In the genomic region with DNA sequence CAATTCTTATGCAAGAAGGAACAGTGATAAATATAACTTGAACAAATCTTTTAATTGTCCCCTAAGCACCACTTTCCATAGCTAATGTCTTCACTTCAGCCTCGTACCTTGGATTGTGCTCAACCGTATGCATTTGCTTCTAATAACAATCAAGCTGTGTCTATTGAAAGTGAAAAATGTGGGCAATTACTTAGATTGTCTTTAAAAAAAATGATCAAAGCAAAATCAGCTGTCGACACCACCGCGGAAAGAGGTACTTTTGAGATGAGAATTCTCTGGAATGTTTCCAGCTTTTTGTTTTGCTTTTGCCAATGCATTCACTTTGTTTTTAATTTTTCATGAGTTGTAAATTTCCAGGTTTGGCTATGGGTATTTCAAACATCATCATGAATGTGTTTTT, we compare ENCODE assay signal across 26 mouse cellular contexts. TPM values are rescaled to one million over a fixed set of nuclear protein-coding genes. Genes with fewer than 3 reads are reported as not detected.
DNase-seq lines count a peak whose midpoint lies in the region; ATAC-seq lines count a peak whose summit lies in the region.
"Had no signal": no experiment of that assay in that cellular context is flagged by ENCODE, and none has a peak within 500 bp of the region (broad histone marks: within the 10 kb centered on the region; RNA-seq: fewer than 3 reads in every experiment).

No protein-coding gene starts in this region.

- no peak overlapping the region for H3K4me3 ChIP-seq in forebrain, embryonic 14.5 days (ENCODE audit: low read depth, low read length)
- H3K4me3 ChIP-seq in forebrain, embryonic 16.5 days (replicated peaks; ENCODE audit: low read length), result no peak overlapping the region
- H3K4me3 ChIP-seq: embryonic facial prominence, embryonic 12.5 days; embryonic facial prominence, embryonic 15.5 days; erythroblast, embryonic 14.5 days; forebrain, embryonic 10.5 days; forebrain, embryonic 12.5 days; forebrain, embryonic 15.5 days had no signal

- ATAC-seq in forebrain, embryonic 14.5 days, result no peak
- ATAC-seq in forebrain, embryonic 16.5 days, result no peak
- ATAC-seq: CD4-positive, CD25-positive, alpha-beta regulatory T cell, adult 4 months; forebrain, embryonic 15.5 days had no signal

- H3K27ac ChIP-seq in forebrain, embryonic 14.5 days (ENCODE audit: low read depth, low read length), result no peak overlapping the region
- no peak overlapping the region for H3K27ac ChIP-seq in forebrain, embryonic 16.5 days (ENCODE audit: low read length)
- H3K27ac ChIP-seq: embryonic facial prominence, embryonic 12.5 days; embryonic facial prominence, embryonic 15.5 days; forebrain, embryonic 10.5 days; forebrain, embryonic 12.5 days; forebrain, embryonic 15.5 days had no signal

- H3K4me2 ChIP-seq in forebrain, embryonic 14.5 days (ENCODE audit: low read length), result no peak overlapping the region
- no peak overlapping the region for H3K4me2 ChIP-seq in forebrain, embryonic 16.5 days (ENCODE audit: low read length)
- H3K4me2 ChIP-seq: embryonic facial prominence, embryonic 12.5 days; embryonic facial prominence, embryonic 15.5 days; forebrain, embryonic 12.5 days; forebrain, embryonic 15.5 days had no signal

- no peaks in the 10 kb centered on the region for H3K4me1 ChIP-seq in forebrain, embryonic 14.5 days (ENCODE audit: control insufficient read depth, insufficient read depth, low read length)
- H3K4me1 ChIP-seq in forebrain, embryonic 16.5 days (replicated peaks; ENCODE audit: control insufficient read depth, insufficient read depth, low read length), result no peaks in the 10 kb centered on the region
- H3K4me1 ChIP-seq: embryonic facial prominence, embryonic 12.5 days; embryonic facial prominence, embryonic 15.5 days; forebrain, embryonic 10.5 days; forebrain, embryonic 12.5 days; forebrain, embryonic 15.5 days had no signal

- WGBS in forebrain, embryonic 14.5 days, result 51% methylated on average over 5 of the region's 5 CpGs
- WGBS in forebrain, embryonic 16.5 days, result 27% methylated on average over 5 of the region's 5 CpGs

- DNase-seq in embryo, embryonic 11 days, result peak; percentile 4
- DNase-seq in embryo, embryonic 9.5 days (ENCODE audit: extremely low spot score), result no peak
- DNase-seq in forebrain, embryonic 14.5 days (ENCODE audit: low spot score), result peak; percentile 2
- DNase-seq in retina, embryonic 14.5 days (ENCODE audit: low spot score), result peak; percentile 60
- no peak for DNase-seq in left cerebral cortex, postnatal 25 days (ENCODE audit: low spot score in 2 of 2)
- no peak for DNase-seq in natural killer cell, adult 2 months (ENCODE audit: low spot score in 2 of 2)
- DNase-seq: adrenal gland, adult 2 months; adrenal gland, postnatal 10 days; adrenal gland, postnatal 25 days; B cell, adult 2 months; cerebellum, adult 11 months; cerebellum, adult 18-20 months; cerebellum, adult 8-10 months; cerebellum, adult 9-11 months; cerebellum, postnatal 14 days; cerebellum, postnatal 36 days had no signal

- intact Hi-C loops in left cerebral cortex, postnatal 25 days (cut with DNase I), result no loop called here

- no peaks in the 10 kb centered on the region for H3K27me3 ChIP-seq in forebrain, embryonic 14.5 days (replicated peaks; ENCODE audit: control insufficient read depth, insufficient read depth, low read length)
- H3K27me3 ChIP-seq in forebrain, embryonic 16.5 days (replicated peaks; ENCODE audit: control insufficient read depth, insufficient read depth, low read length), result no peaks in the 10 kb centered on the region
- H3K27me3 ChIP-seq: CH12.LX; embryonic facial prominence, embryonic 12.5 days; embryonic facial prominence, embryonic 15.5 days; forebrain, embryonic 12.5 days; forebrain, embryonic 15.5 days had no signal

- H3K9me3 ChIP-seq in forebrain, embryonic 14.5 days (replicated peaks; ENCODE audit: control insufficient read depth, low read length), result no peaks in the 10 kb centered on the region
- H3K9me3 ChIP-seq in forebrain, embryonic 16.5 days (ENCODE audit: control insufficient read depth, low read length), result no peaks in the 10 kb centered on the region; the same call in 1 of the 2 replicates
- H3K9me3 ChIP-seq: embryonic facial prominence, embryonic 12.5 days; embryonic facial prominence, embryonic 15.5 days; forebrain, embryonic 10.5 days; forebrain, embryonic 12.5 days; forebrain, embryonic 15.5 days; G1E had no signal

- no peaks in the 10 kb centered on the region for H3K36me3 ChIP-seq in forebrain, embryonic 14.5 days (ENCODE audit: control insufficient read depth, insufficient read depth, low read length)
- H3K36me3 ChIP-seq in forebrain, embryonic 16.5 days (ENCODE audit: control insufficient read depth, insufficient read depth), result no peaks in the 10 kb centered on the region
- H3K36me3 ChIP-seq: embryonic facial prominence, embryonic 12.5 days; embryonic facial prominence, embryonic 15.5 days; forebrain, embryonic 10.5 days; forebrain, embryonic 12.5 days; forebrain, embryonic 15.5 days; G1E had no signal

- no peak overlapping the region for H3K9ac ChIP-seq in forebrain, embryonic 14.5 days (ENCODE audit: low read length)
- no peak overlapping the region for H3K9ac ChIP-seq in forebrain, embryonic 16.5 days (replicated peaks; ENCODE audit: low read depth, low read length)
- H3K9ac ChIP-seq: embryonic facial prominence, embryonic 12.5 days; embryonic facial prominence, embryonic 15.5 days; forebrain, embryonic 12.5 days; forebrain, embryonic 15.5 days had no signal

RNA-seq across cellular contexts. Expression of a gene that starts 54.1 kb away (rescaled TPM):
- 1.4 and 1.5 TPM in 2 replicates for polyA plus RNA-seq in forebrain, embryonic 14.5 days (2014; fragmentation: Nextera tagmentation; extraction: Ambion mirVana)
- polyA plus RNA-seq in forebrain, embryonic 16.5 days (2015; fragmentation: Nextera tagmentation; extraction: Ambion mirVana), result 1.4 and 2.2 TPM in 2 replicates
- 1 to 10 TPM; 1.4 to 2.3 TPM for total RNA-seq in left cerebral cortex, postnatal 25 days (2021)
- polyA plus RNA-seq: erythroblast, embryonic 14.5 days had no signal

Comparison
In these comparisons a context has a peak if more than half of its experiments do, and no peak if none do; other contexts are left out.
1. DNase-seq: peak in embryo, embryonic 11 days (single experiment), forebrain, embryonic 14.5 days (single experiment) and retina, embryonic 14.5 days (single experiment); none in embryo, embryonic 9.5 days (single experiment), left cerebral cortex, postnatal 25 days (0 of 2) and natural killer cell, adult 2 months (0 of 2).